Mouse (Mus musculus) splenic B cell, adult 2 months (primary cell): ENCODE data around the gene Nubp2.

ENCODE experiments used
- DNase-seq: peaks from one replicate; pipeline ENCODE4 v3.0.0-alpha.2; 2011; ENCODE audit warnings: low read depth, low spot score
- H3K27me3 ChIP-seq: 2 replicates; pipeline ENCODE4 v1.6.1; 2012; ENCODE audit warnings: mild to moderate bottlenecking, low read length, moderate library complexity, mixed read lengths; ENCODE audit not compliant: control insufficient read depth, poor library complexity, insufficient read depth, severe bottlenecking
- H3K36me3 ChIP-seq: 2 replicates; pipeline ENCODE4 v1.6.1; 2012; ENCODE audit warnings: mild to moderate bottlenecking, low read length, moderate library complexity, mixed read lengths; ENCODE audit not compliant: control insufficient read depth, poor library complexity, insufficient read depth, severe bottlenecking

The Nubp2 gene

DNA sequence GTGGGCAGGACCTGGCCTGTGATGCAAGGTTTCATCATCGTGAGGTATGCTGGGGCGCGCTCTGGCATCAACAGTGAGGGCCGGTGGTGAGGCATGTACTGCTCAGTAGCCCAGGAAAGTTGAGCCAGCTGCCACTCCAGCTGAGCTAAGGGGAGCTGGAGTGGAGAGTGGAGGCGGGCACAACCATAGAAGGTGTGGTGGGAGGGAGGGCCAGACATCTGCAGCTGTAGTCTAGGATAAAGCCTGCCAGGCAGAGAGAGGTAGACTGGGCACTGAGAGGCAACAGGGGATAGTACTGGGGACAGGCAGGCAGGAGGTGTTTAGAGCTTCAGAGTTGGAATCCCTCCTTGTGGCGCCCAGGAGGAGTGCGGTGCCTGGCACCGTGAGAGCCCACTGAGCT is 26.1 kb downstream of the Nubp2 start:
- no peaks in the 10 kb centered on the region for H3K27me3 ChIP-seq

DNA sequence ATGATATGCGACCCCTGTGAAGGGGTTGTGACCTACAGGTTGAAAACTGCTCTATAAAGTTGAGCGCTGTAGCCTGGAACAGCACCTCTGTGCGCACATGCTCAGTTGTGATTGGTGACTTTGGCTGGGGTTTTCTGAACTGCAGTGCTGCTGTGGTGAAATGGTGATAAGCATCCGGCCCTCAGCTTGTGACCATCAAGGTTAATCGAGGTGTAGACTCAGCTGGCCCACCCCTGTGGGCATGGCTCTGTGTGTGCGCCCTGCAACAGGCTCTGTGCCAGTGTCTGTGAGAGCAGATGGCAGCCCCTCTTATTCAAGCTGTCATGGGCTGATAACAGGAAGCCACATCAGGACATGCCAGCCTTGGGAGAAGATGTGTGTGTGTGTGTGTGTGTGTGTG is 27.2 kb downstream of the Nubp2 start:
- DNase-seq = no peak

More for the DNA sequence above, 26.1 kb downstream of the Nubp2 start:
- DNase-seq = no peak
- peaks cover 10% of the 10 kb centered on the region for H3K36me3 ChIP-seq

DNA sequence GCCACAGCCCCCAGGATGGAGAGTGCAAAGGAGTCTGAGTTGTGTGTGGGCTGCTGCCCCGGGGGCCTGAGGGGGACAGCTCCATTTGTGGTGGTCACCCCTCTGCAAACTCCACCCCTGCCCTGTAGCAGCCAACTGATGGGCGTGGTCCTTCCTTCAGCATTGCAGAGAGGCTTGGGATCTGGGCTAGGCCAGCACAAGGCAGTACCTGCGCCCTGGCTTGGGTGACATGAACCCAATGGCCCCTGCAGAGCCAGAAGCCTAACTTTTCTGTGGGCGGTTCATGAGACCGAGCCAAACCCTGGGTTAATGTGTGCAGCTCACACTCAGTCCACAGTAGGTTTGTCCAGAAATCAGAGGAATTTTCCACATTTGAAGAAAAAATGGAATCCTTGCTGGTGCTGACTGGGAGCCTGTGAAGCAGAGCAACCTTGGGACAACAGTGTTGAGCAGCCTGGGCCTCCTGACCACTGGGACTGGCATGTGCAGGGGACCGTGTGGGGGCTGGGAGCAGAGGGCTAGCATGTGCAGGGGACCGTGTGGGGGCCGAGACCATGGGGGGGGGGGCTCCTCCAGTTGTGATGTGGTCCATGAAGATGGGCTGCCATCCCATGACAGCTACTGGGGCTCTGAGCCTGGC is 28.2 kb downstream of the Nubp2 start:
- no peak for DNase-seq
- Histone ChIP-seq H3K27me3 (no peaks in the 10 kb centered on the region), H3K36me3 (peaks cover 15% of the 10 kb centered on the region)

More for the DNA sequence above, 27.2 kb downstream of the Nubp2 start:
- H3K27me3 ChIP-seq = no peaks in the 10 kb centered on the region
- peaks cover 14% of the 10 kb centered on the region for H3K36me3 ChIP-seq

DNA sequence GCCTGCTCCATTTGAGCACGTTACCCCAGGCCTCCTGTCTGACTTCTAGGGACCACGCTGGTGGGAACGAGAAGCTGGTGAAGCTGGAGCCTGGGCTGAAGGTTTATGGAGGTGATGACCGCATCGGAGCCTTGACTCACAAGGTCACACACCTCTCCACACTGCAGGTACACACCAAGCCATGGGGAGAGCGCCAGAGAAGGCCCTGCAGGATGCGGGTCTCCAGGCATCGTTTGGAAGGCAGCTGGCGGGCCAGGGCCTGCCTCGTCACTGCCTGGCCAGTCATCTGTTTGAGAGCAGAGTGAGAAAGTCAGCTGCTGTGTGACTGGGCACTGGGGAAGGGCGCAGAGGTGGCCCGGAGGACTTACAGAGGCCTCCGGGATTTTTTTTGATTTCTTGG is 29.6 kb downstream of the Nubp2 start:
- no peak for DNase-seq
- no peaks in the 10 kb centered on the region for H3K27me3 ChIP-seq
- H3K36me3 ChIP-seq = peaks cover 12% of the 10 kb centered on the region

GRCm38 (mm10) chr17:24855838-24856464 is 30.2 kb downstream of the Nubp2 start:
- Histone ChIP-seq H3K36me3 (peaks cover 12% of the 10 kb centered on the region), H3K27me3 (no peaks in the 10 kb centered on the region)
- DNase-seq = no peak

DNA sequence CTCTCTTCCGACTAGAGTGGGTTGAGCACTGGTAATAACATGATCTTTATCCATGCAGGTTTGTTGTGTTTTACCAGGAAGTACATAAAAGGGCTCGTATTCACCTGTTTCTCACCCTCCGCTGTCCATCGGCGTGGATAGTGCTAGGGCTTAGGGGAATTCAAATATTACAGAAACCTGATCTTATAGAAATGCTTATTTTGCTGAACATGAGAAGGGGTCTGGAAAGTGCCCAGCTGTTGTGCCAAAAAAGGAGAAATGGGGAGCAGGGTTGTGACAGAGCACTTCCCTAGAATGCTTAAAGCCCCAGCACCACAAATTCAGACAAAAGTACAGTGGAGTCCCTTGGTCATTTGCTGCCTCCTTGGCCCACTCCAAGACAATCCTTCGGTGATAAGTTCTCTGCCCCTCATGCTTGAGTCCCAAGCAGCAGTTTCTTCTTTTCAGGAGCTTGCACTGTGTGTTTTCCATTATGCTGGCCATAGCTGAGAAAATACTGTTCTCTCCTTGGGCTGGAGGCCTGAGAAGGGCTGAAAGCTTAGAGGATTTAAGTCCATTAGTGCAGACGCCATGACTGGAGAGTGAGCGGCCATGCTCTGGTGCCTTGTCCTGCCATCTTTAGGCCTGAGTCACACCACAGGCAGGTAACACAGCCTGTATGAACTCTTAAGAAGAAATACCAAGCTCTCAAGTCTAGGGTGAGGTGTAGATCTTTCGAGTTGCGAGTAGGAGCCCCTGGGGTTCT is 34.6 kb downstream of the Nubp2 start:
- Histone ChIP-seq H3K27me3 (no peaks in the 10 kb centered on the region), H3K36me3 (peaks cover 7% of the 10 kb centered on the region)
- DNase-seq = no peak

DNA sequence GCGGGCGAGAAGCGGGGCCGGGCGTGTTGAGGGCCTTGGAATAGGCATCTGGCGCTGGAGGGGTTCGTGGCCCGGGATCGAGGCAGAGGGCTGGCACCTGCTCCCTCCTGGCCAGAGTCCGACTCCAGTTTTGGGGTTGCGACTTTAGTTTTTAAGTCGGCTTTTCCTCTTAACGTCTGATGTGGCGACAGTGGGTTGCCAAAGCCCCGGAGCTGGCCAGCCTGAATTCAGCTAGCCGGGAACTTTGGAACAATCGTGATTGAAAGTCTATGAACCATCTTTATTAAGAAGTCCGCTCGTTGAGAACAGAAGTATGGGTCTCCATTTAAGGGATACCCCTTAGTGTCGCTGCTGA is 35.4 kb downstream of the Nubp2 start:
- Histone ChIP-seq H3K27me3 (no peaks in the 10 kb centered on the region), H3K36me3 (peaks cover 7% of the 10 kb centered on the region)
- no peak for DNase-seq

GRCm38 (mm10) chr17:24850065-24850772 is 35.9 kb downstream of the Nubp2 start, which contains the start of gene Fahd1:
Gene Fahd1, minus strand, starts transcription at chr17:24850364.
- Histone ChIP-seq H3K27me3 (peaks cover under 1% of the 10 kb centered on the region; the same call in 1 of the 2 replicates), H3K36me3 (peaks cover 7% of the 10 kb centered on the region)
- peak; percentile 98 for DNase-seq

DNA sequence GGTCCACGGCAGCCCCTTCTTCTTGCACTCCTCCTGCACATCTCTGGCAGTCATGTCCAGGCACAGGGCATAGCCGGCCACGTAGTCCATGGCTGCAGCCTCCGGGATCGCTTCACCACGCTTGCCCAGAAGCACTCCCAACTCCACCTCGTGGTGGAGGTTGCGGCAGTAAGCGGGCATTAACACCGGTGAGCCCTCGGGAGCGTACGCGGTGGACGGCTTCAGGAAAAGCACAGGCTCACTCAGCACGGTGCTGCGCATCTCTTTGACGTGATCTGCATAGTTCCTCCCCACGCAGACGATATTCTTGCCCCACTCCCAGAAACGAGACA is 36.5 kb downstream of the Nubp2 start:
- H3K27me3 ChIP-seq = peaks cover 2% of the 10 kb centered on the region; the same call in 1 of the 2 replicates
- DNase-seq = no peak
- peaks cover 7% of the 10 kb centered on the region for H3K36me3 ChIP-seq

- no peak for DNase-seq
- H3K36me3 ChIP-seq = peaks cover 2% of the 10 kb centered on the region
- H3K27me3 ChIP-seq = peaks cover 2% of the 10 kb centered on the region; the same call in 1 of the 2 replicates
Measured at GRCm38 (mm10) chr17:24848600-24849031, 37.5 kb downstream of the Nubp2 start.

DNA sequence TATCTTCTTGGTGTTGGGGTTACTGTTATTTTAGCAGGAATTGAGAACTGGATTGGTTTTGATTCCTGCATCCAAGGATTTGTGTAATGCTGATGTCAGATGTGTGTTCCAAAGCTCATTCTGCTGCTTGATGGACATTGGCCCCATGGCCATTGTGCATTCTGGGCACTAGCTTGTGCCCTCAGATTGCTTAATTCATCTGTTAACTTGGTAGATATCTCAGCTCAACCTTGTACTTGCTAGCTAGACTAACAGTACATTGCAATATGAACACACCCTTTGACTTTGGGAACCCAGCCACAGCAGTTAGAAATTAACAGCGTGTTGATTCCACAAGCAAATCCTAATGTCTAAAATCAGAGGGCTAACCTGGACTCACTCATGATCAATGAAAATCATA is 38.8 kb downstream of the Nubp2 start:
- Histone ChIP-seq H3K27me3 (peaks cover 2% of the 10 kb centered on the region; the same call in 1 of the 2 replicates), H3K36me3 (no peaks in the 10 kb centered on the region)
- DNase-seq = no peak

DNA sequence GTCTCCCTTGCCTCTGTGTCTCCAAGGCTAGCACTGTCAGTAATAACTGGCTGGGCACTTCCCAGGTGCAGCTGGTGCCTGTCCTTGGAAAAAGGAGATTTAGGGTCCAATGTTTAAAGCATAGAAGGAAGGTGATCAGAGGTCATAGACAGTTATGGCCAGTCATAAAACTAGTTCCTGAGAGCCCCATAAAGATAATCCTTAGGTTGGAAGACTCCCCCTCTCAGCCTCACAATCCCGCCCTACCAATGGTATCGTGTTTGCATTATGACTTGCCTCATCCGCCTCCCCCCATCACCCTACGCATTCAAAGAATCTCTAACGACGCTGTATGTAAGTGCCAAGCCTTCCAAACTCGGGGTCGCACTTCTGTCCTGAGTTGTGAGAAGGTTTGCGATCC is 41.6 kb downstream of the Nubp2 start:
- Histone ChIP-seq H3K27me3 (peaks cover 2% of the 10 kb centered on the region; the same call in 1 of the 2 replicates), H3K36me3 (no peaks in the 10 kb centered on the region)
- no peak for DNase-seq

DNA sequence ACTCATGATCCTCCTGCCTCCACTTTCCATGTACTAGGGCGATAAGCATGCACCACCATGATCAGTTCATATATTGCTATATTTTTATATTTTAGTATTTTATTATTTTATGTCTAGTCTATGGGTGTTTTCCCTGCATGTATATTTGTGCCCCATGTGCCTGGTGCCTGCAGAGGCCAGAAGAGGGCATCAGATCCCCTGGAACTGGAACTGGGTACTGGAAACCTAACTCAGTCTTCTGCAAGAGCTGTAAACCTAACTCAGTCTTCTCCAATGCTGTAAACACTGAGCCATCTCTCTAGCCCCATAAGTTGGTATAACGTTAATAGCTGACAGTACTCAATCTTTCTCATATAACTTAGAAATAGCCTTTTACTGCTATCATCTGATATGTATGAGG is 43.5 kb downstream of the Nubp2 start:
- peaks cover 2% of the 10 kb centered on the region; the same call in 1 of the 2 replicates for H3K27me3 ChIP-seq
- no peak for DNase-seq
- H3K36me3 ChIP-seq = no peaks in the 10 kb centered on the region

DNA sequence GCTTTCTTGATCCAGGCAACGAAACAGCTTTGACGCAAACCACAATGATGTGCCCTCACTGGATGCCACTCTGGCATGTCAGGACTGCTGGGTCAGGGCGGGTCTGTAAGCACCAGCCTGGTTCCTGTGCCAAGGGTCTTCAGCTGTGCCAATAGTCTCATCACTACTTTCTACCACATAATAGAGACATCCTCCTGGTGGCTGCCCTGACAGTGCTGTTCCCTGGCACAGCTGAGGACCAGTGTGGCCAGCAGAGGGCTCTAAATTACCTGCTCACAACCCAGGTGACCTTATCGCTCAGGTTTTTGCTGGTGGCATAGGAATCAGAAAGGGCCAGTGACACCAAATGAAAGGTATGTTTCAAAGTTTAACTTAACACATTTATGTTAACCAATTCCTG is 45.0 kb downstream of the Nubp2 start:
- H3K36me3 ChIP-seq = no peaks in the 10 kb centered on the region
- DNase-seq = peak; percentile 61
- peaks cover 2% of the 10 kb centered on the region; the same call in 1 of the 2 replicates for H3K27me3 ChIP-seq
